Mouse (Mus musculus): ENCODE measurements around the gene Carm1. TPM values are rescaled to one million over a fixed set of nuclear protein-coding genes. Genes with fewer than 3 reads are reported as not detected.
"Not testable (repeated sequence)": the region's sequence is repeated elsewhere in the genome, so short reads cannot be mapped to it uniquely, and the experiment has no call there.

Carm1 gene
- polyA plus RNA-seq, 1 experiment from 2014 or later = 40.0 TPM

DNA sequence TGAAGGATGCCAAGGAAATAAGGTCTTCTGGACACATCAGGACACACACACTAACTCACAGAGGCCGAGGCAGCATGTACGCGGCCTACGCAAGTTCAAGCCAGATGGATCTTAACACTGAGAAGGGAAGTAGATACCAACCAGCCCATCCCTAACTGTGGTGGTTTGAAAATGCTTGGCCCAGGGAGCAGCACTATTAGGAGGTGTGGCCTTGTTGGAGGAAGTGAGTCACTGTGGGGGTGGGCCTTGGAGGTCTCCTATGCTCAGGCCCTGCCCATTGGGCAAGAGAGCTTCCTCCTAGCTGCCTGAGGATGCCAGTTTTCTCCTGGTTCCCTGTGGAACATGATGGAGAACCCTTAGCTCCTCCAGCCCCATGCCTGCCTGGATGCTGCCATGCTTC is 33.2 kb upstream of the Carm1 start:
- Histone ChIP-seq H3K9ac (no peak overlapping the region), H3K9me3 (no peaks in the 10 kb centered on the region), H3K4me3 (replicated peaks) (no peak overlapping the region), H3K27me3 (replicated peaks) (no peaks in the 10 kb centered on the region), H3K4me1 (peaks cover 15% of the 10 kb centered on the region), H3K4me2 (no peak overlapping the region), H3K36me3 (no peaks in the 10 kb centered on the region), H3K27ac (no peak overlapping the region)
- no peak for ATAC-seq (ENCODE audit: insufficient read depth, low FRiP score, low read depth)
- WGBS = 96% methylated on average over 4 of the region's 4 CpGs

DNA sequence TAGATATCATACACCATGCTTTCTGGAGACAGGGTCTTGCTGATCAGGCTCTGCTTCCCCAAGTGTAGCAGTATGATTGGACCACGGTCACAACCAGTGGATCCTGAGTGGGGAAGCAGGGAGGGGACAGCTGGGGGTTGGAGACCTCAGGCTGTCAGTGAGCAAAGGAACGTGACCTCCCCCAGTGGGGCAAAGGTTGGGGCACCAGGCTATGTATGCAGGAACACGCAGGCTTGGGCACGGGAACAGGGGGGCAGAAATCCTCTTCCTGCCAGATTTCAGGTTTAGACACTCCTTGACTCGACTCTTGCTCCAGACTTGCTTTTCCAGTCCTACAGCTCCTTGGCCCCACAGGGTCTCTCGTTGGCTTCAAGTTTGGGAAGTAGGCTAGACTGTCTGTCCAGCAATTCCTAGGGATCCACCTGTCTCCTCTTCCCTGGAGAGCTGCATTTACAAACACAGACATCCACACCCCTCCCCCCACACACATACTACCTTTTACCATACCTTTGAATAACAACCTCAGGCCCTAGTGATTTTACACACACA is 28.7 kb upstream of the Carm1 start:
- Histone ChIP-seq H3K27ac (no peak overlapping the region), H3K36me3 (no peaks in the 10 kb centered on the region), H3K4me3 (replicated peaks) (no peak overlapping the region), H3K4me1 (peaks cover 4% of the 10 kb centered on the region; the same call in 1 of the 2 replicates), H3K27me3 (replicated peaks) (no peaks in the 10 kb centered on the region), H3K9ac (no peak overlapping the region), H3K9me3 (no peaks in the 10 kb centered on the region), H3K4me2 (no peak overlapping the region)
- no peak for ATAC-seq (ENCODE audit: insufficient read depth, low FRiP score, low read depth)
- 69% methylated on average over 6 of the region's 6 CpGs for WGBS

DNA sequence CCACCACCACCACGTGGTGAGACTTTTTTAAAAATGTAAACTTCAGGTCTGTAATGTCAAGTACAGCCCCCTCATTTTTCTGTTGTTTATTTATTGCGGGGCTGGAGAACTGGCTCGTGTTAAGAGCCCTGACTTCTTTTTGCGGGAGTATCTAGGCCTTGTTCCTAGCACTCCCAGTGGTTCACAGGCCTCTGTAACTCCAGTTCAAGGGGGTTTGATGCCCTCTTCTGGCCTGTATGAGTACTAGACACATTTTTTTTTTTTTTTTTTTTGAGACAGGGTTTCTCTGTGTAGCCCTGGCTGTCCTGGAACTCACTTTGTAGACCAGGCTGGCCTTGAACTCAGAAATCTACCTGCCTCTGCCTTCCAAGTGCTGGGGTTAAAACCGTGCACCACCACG is 28.0 kb upstream of the Carm1 start:
- not testable (repeated sequence) for H3K9me3 ChIP-seq; H3K27ac ChIP-seq; H3K4me1 ChIP-seq; H3K9ac ChIP-seq; H3K27me3 ChIP-seq (replicated peaks); H3K4me3 ChIP-seq (replicated peaks); H3K4me2 ChIP-seq; ATAC-seq (ENCODE audit: insufficient read depth, low FRiP score, low read depth); H3K36me3 ChIP-seq
- 78% methylated on average over 6 of the region's 6 CpGs for WGBS

DNA sequence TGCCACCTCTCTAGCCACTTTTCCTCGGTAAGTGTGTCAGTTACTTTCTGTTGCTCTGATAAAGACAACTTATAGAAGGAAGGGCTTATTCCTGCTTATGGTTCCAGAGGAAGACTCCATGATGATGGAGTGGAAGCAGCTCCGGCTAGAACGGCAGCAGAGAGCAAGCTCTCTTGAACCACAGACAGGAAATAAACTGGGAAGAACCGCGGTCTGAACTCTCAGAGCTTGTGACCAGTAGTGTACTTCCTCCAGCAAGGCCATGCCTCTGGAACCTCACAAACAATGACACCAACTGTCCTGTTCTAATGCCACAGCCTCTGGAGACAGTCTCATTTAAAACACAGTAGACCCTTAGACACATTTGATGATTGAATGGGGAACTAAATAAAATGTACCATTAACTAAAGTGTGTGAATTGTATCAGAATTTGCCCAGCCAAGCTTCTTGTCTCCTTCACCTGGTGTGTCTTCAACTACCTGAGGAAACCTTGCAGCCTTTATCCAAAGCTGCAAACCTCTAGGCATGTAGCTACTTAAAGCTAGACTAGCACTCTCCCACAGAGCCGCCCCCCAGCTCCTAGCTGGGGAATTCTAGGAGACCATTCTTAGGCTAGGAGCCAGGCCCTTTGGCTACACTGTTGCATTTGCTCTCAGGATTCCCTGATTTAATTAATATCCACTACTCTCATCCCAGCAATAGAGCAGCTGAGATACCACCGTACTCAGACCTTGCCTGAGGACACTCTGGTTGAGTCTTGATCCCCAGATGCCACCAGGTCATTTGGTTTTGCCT is 21.4 kb upstream of the Carm1 start:
- no peak overlapping the region for H3K9ac ChIP-seq
- 80% methylated on average over 7 of the region's 7 CpGs for WGBS
- 0 out of 2 replicates have a peak overlapping the region, but pooled peaks have one; percentile 11 for H3K27ac ChIP-seq
- no peaks in the 10 kb centered on the region for H3K4me1 ChIP-seq
- no peak for ATAC-seq (ENCODE audit: insufficient read depth, low FRiP score, low read depth)
- H3K4me2 ChIP-seq = no peak overlapping the region
- no peaks in the 10 kb centered on the region for H3K9me3 ChIP-seq
- no peaks in the 10 kb centered on the region for H3K36me3 ChIP-seq
- H3K27me3 ChIP-seq (replicated peaks) = no peaks in the 10 kb centered on the region
- no peak overlapping the region for H3K4me3 ChIP-seq (replicated peaks)

DNA sequence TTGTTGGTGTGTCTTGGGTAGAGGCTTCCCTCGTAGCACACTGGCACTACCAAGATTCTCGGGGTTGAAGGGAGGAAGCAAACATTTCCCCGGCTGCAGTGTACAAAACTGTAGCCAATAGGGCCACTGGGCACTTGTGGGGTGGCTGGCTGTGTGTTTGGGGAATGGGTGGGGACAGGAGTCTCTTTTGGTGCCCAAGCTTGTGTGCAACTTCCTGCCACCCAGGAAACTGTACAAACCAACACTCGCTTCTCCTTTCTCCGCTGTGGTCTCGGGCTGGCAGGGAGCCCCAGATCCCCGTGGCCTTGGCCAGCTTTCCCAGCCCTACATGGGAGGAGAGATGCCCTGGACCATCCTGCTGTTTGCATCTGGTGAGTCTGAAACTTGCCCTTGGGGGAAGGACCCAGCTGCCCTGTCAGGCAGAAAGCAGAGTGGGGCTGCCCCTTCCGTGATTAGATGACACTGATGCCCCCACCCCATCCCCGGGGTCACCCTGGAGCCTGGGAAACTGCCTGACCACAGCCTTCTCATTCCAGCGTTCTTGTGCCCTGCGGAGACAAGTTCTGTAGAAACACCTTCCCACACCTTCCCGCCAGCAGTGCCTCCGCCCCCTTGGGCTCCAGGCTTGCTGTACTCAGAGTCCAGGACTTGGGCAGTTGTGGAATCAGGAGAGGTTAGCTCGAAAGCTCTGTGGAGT is 20.6 kb upstream of the Carm1 start, which contains the start of gene AB124611:
AB124611 (plus strand) TSS at position 240 of the 697 bp plus-strand sequence.
- Histone ChIP-seq H3K27ac (0 out of 2 replicates have a peak within 1 kb of the TSS, but pooled peaks have one; percentile 11), H3K9ac (0 out of 2 replicates have a peak within 1 kb of the TSS, but pooled peaks have one; percentile 6), H3K4me1 (no peaks in the 10 kb centered on the region), H3K9me3 (no peaks in the 10 kb centered on the region), H3K4me2 (no peak within 1 kb of the TSS), H3K36me3 (no peaks in the 10 kb centered on the region), H3K27me3 (replicated peaks) (no peaks in the 10 kb centered on the region), H3K4me3 (replicated peaks) (no peak within 1 kb of the TSS; the same call in 1 of the 2 replicates)
- peak; percentile 27; the same call in 1 of the 2 replicates for ATAC-seq (ENCODE audit: insufficient read depth, low FRiP score, low read depth)
- 57% methylated on average over 14 of the region's 14 CpGs for WGBS

DNA sequence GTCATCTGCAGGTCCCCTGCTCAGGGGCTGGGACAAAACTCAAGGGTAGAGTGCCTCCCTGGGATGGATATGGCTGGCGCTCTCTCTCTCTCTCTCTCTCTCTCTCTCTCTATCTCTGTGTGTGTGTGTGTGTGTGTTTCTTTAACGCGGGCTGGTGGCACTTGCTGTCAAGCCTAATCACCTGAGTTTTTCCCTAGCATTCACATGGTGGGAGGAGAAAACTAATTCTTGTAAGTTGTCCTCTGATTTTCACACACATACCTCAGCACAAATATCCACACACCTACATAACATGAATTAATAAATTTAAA is 20.1 kb upstream of the Carm1 start:
- ATAC-seq (ENCODE audit: insufficient read depth, low FRiP score, low read depth) = no peak
- Histone ChIP-seq H3K27me3 (replicated peaks) (no peaks in the 10 kb centered on the region), H3K9me3 (no peaks in the 10 kb centered on the region), H3K4me3 (replicated peaks) (no peak overlapping the region; the same call in 1 of the 2 replicates), H3K9ac (no peak overlapping the region), H3K27ac (no peak overlapping the region), H3K36me3 (no peaks in the 10 kb centered on the region), H3K4me1 (no peaks in the 10 kb centered on the region), H3K4me2 (no peak overlapping the region)
- WGBS = 59% methylated on average over 3 of the region's 3 CpGs

- ATAC-seq (ENCODE audit: insufficient read depth, low FRiP score, low read depth) = no peak
- H3K9me3 ChIP-seq = no peaks in the 10 kb centered on the region
- H3K36me3 ChIP-seq = no peaks in the 10 kb centered on the region
- no peaks in the 10 kb centered on the region for H3K4me1 ChIP-seq
- H3K4me2 ChIP-seq = no peak overlapping the region
- H3K4me3 ChIP-seq (replicated peaks) = no peak overlapping the region
- no peaks in the 10 kb centered on the region for H3K27me3 ChIP-seq (replicated peaks)
- no peak overlapping the region for H3K27ac ChIP-seq
- H3K9ac ChIP-seq = no peak overlapping the region
- 95% methylated on average over 2 of the region's 2 CpGs for WGBS
Measured at GRCm38 (mm10) chr9:21527100-21527801, 19.4 kb upstream of the Carm1 start.

DNA sequence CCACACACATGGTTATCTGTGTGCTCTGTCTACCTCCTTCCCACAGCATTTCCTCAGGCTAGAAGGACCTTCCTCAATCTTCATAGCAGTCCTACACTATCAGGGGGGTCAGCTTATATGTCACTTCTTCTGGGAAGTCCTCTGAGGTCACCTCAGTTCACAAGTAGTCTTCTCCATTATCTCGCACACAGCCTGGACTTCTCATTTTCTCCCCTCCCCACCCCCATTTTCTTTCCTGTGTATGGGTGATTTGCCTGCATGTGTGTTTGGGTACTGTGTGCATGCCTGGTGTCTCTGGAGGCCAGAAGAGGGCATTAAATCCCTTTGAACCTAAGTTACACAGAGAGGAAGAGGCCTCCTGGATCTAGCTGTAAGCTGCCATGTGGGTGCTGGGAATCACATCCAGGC is 18.8 kb upstream of the Carm1 start:
- 67% methylated on average over 1 of the region's 1 CpGs for WGBS
- no peak overlapping the region for H3K4me2 ChIP-seq
- H3K4me3 ChIP-seq (replicated peaks) = no peak overlapping the region
- H3K36me3 ChIP-seq = no peaks in the 10 kb centered on the region
- no peaks in the 10 kb centered on the region for H3K9me3 ChIP-seq
- no peak overlapping the region for H3K9ac ChIP-seq
- no peaks in the 10 kb centered on the region for H3K4me1 ChIP-seq
- H3K27ac ChIP-seq = no peak overlapping the region
- H3K27me3 ChIP-seq (replicated peaks) = no peaks in the 10 kb centered on the region
- no peak for ATAC-seq (ENCODE audit: insufficient read depth, low FRiP score, low read depth)

GRCm38 (mm10) chr9:21536501-21536900 is 10.2 kb upstream of the Carm1 start:
- 88% methylated on average over 14 of the region's 14 CpGs for WGBS
- no peak overlapping the region for H3K27ac ChIP-seq
- H3K36me3 ChIP-seq = no peaks in the 10 kb centered on the region
- no peaks in the 10 kb centered on the region for H3K4me1 ChIP-seq
- H3K9ac ChIP-seq = no peak overlapping the region
- H3K4me3 ChIP-seq (replicated peaks) = no peak overlapping the region
- H3K27me3 ChIP-seq (replicated peaks) = no peaks in the 10 kb centered on the region
- ATAC-seq (ENCODE audit: insufficient read depth, low FRiP score, low read depth) = no peak
- H3K9me3 ChIP-seq = no peaks in the 10 kb centered on the region
- H3K4me2 ChIP-seq = no peak overlapping the region

GRCm38 (mm10) chr9:21537009-21537408 is 9.7 kb upstream of the Carm1 start:
- no peak overlapping the region for H3K27ac ChIP-seq

DNA sequence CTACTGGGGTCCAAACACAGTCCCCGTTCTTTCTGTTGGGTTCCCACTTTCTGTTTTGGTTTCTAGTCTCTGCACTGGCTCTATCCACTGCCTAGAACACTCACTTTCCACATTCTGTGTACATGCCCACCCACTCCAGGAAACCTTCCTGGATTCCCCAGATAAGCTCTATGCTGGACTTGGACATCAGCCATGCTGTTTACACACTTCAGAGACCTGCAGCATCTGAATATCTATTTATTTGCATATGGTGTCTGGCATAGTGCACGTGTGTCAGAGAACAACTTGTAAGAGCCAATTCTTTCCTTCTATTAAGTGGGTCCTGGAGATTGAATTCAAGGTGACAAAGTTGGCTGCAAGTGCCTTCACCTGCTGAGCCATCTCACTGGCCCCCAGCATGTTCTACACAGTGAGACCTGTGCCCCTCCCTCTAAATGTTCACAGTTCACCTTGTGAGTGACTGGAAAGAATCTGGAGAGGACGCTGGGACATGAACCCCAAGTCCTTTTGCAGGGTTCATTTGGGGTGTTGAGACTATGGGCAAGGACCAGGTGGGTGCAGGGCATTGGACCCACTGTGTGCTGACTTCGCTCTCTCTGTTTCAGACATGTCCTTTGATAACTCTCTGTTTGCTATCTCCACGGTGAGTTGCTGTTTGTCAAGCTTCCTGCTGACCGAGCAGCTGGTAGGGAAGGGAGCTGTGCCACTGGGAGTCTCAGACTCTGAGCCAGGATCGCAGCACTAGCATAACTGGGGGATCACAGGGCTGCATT is 6.5 kb upstream of the Carm1 start:
- peaks cover 7% of the 10 kb centered on the region; the same call in 1 of the 2 replicates for H3K4me1 ChIP-seq
- no peak for ATAC-seq (ENCODE audit: insufficient read depth, low FRiP score, low read depth)
- H3K9ac ChIP-seq = no peak overlapping the region
- H3K27ac ChIP-seq = no peak overlapping the region
- 69% methylated on average over 7 of the region's 7 CpGs for WGBS
- no peak overlapping the region for H3K4me2 ChIP-seq
- H3K9me3 ChIP-seq = no peaks in the 10 kb centered on the region
- no peak overlapping the region for H3K4me3 ChIP-seq (replicated peaks)
- no peaks in the 10 kb centered on the region for H3K27me3 ChIP-seq (replicated peaks)
- H3K36me3 ChIP-seq = no peaks in the 10 kb centered on the region

More at GRCm38 (mm10) chr9:21537009-21537408, 9.7 kb upstream of the Carm1 start:
- Histone ChIP-seq H3K4me1 (no peaks in the 10 kb centered on the region), H3K9ac (no peak overlapping the region), H3K9me3 (no peaks in the 10 kb centered on the region), H3K36me3 (no peaks in the 10 kb centered on the region), H3K27me3 (replicated peaks) (no peaks in the 10 kb centered on the region), H3K4me2 (no peak overlapping the region), H3K4me3 (replicated peaks) (no peak overlapping the region)
- WGBS = 71% methylated on average over 4 of the region's 4 CpGs
- no peak for ATAC-seq (ENCODE audit: insufficient read depth, low FRiP score, low read depth)
